Mouse (Mus musculus): Measurements from ENCODE around the gene Sdhd. TPM values are rescaled to one million over a fixed set of nuclear protein-coding genes. Genes with fewer than 3 reads are reported as not detected.

Sdhd gene
- total and polyA plus RNA-seq, 2 experiments from 2014 or later: 992 to 1,240 TPM

DNA sequence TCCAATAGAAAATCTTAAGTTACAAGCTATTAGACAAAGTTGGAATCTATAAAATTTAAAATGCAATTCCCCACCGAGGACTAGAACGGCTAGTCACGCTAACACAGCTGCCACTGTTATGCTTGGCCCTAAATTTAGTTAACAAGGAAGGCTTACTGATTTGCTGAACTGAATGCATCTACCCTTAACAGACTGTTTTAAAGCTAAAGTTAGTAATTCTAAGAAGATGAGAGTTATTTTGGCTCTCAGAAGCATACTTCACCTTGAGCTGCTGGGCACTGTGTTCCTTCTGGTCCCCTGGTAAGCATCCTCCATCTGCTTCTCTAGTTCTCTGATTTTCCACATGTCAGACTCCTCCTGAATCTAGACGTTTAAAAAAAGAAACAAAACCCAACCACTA is 8.5 kb upstream of the Sdhd start:
- Histone ChIP-seq H3K9me3 (replicated peaks; ENCODE audit: control insufficient read depth, low read length) (no peaks in the 10 kb centered on the region), H3K36me3 (replicated peaks; ENCODE audit: control insufficient read depth, insufficient read depth, low read length) (peaks cover 64% of the 10 kb centered on the region), H3K27me3 (ENCODE audit: control insufficient read depth, insufficient read depth, low read length) (no peaks in the 10 kb centered on the region), H3K9ac (replicated peaks; ENCODE audit: low read depth, low read length) (no peak overlapping the region), H3K4me3 (ENCODE audit: low read depth, low read length) (no peak overlapping the region), H3K27ac (ENCODE audit: low read depth) (no peak overlapping the region), H3K4me1 (ENCODE audit: control insufficient read depth, insufficient read depth) (peaks cover 7% of the 10 kb centered on the region), H3K4me2 (ENCODE audit: low read depth, low read length) (no peak overlapping the region)
- no peak for TF ChIP-seq CTCF (IDR thresholded peaks at IDR 0.05; ENCODE audit: low read depth)
- no peak for TF ChIP-seq EP300 (IDR thresholded peaks at IDR 0.05; ENCODE audit: low read depth)
- 79% methylated on average over 4 of the region's 4 CpGs for WGBS
- ATAC-seq (ENCODE audit: insufficient read depth, low read depth): no peak
- no peak for DNase-seq (ENCODE audit: low spot score)

DNA sequence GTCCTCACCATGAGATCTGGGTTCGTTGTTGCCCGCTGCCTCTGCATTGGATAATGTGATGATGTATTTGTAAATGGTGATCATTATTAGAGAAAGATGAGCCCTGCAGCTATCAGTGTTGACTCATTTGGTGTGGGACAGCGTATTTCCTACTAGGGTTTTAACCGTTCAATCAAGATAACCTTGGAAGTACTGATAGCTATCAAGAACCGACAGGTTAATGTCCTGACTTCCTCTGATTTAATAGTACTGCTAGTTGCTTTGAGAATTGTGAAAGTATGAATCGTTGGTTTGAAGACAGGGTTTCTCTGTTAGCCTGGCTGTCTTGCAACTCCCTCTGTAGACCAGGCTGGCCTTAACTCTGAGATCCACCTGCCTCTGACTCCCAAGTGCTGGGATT is 726 bp upstream of the Sdhd start:
- H3K27me3 ChIP-seq (ENCODE audit: control insufficient read depth, insufficient read depth, low read length): no peaks in the 10 kb centered on the region
- DNase-seq (ENCODE audit: low spot score) (no peak), ATAC-seq (ENCODE audit: insufficient read depth, low read depth) (no peak)
- H3K9ac ChIP-seq (replicated peaks; ENCODE audit: low read depth, low read length): peak overlapping the region; percentile 76
- H3K27ac ChIP-seq (ENCODE audit: low read depth): peak overlapping the region; percentile 86
- peaks cover 15% of the 10 kb centered on the region for H3K4me1 ChIP-seq (ENCODE audit: control insufficient read depth, insufficient read depth)
- peak overlapping the region; percentile 73 for H3K4me3 ChIP-seq (ENCODE audit: low read depth, low read length)
- peak overlapping the region; percentile 96 for H3K4me2 ChIP-seq (ENCODE audit: low read depth, low read length)
- H3K36me3 ChIP-seq (replicated peaks; ENCODE audit: control insufficient read depth, insufficient read depth, low read length): peaks cover 39% of the 10 kb centered on the region
- WGBS: 1% methylated on average over 6 of the region's 6 CpGs
- no peaks in the 10 kb centered on the region for H3K9me3 ChIP-seq (replicated peaks; ENCODE audit: control insufficient read depth, low read length)
- TF ChIP-seq EP300 (IDR thresholded peaks at IDR 0.05; ENCODE audit: low read depth) (no peak), CTCF (IDR thresholded peaks at IDR 0.05; ENCODE audit: low read depth) (no peak)

DNA sequence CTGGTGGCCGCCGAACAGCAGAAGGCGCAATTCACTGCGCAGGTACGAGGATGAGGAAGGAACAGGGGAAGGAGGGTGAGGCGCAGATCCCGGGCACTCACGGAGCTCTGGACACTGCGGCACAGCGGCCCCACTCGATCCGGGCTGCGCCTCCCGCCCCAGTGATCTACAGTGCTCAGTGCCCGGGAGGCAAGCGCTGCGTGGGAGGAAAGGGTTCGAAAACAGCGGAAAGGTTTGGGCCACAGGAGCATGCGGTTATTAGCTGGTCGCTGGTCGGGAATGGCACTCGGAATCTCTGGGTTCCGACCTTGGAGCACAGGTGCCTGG is 349 bp upstream of the Sdhd start:
- H3K9me3 ChIP-seq (replicated peaks; ENCODE audit: control insufficient read depth, low read length): no peaks in the 10 kb centered on the region
- H3K4me1 ChIP-seq (ENCODE audit: control insufficient read depth, insufficient read depth): peaks cover 15% of the 10 kb centered on the region
- DNase-seq (ENCODE audit: low spot score) (peak; percentile 13), ATAC-seq (ENCODE audit: insufficient read depth, low read depth) (peak; percentile 66)
- H3K27ac ChIP-seq (ENCODE audit: low read depth): peak overlapping the region; percentile 86
- H3K4me2 ChIP-seq (ENCODE audit: low read depth, low read length): peak overlapping the region; percentile 96
- peaks cover 42% of the 10 kb centered on the region for H3K36me3 ChIP-seq (replicated peaks; ENCODE audit: control insufficient read depth, insufficient read depth, low read length)
- TF ChIP-seq EP300 (IDR thresholded peaks at IDR 0.05; ENCODE audit: low read depth) (no peak), CTCF (IDR thresholded peaks at IDR 0.05; ENCODE audit: low read depth) (peak; percentile 37; the same call in 1 of the 2 replicates)
- H3K9ac ChIP-seq (replicated peaks; ENCODE audit: low read depth, low read length): peak overlapping the region; percentile 76
- H3K27me3 ChIP-seq (ENCODE audit: control insufficient read depth, insufficient read depth, low read length): no peaks in the 10 kb centered on the region
- peak overlapping the region; percentile 73 for H3K4me3 ChIP-seq (ENCODE audit: low read depth, low read length)
- 0% methylated on average over 24 of the region's 24 CpGs for WGBS

DNA sequence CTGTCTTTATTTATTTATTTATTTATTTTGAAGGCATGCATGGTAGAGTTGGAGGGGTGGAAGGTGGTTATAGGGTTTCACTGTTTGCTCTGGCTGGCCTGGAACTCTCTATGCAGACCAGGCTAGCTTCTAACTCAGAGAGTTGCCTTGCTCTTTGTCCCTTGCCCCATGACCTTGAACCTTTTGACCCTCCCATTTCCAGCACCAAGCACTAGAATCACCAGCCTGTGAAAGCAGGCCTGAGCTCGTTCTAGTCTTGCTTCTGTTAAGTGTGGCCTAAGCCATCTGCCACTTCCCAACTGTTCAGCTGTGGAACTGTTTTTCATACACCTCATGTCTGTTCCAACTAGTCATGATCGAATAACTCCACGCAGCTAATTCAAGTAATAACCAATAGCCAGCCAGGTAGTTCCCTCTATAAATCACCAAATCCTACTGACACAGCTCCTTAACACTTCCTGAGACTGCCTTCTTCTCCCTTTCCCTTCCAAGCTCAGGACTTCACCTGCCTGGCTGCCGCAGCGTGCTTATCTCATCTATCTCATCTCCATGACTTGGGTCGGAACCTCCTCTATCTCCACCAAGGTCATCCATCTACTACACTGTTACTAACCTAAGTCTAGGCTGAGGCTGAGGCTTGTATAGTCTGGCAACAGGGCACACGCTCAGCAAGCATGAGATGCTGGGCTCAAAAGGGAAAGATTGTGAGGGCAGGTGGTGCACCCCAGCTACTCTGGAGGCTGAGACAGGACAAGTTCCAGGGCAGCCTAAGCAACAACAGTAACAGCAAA is 1.4 kb downstream of the Sdhd start:
- peak overlapping the region; percentile 96 for H3K4me2 ChIP-seq (ENCODE audit: low read depth, low read length)
- 46% methylated on average over 7 of the region's 7 CpGs for WGBS
- no peak for DNase-seq (ENCODE audit: low spot score)
- no peaks in the 10 kb centered on the region for H3K27me3 ChIP-seq (ENCODE audit: control insufficient read depth, insufficient read depth, low read length)
- ATAC-seq (ENCODE audit: insufficient read depth, low read depth): no peak
- peaks cover 15% of the 10 kb centered on the region for H3K4me1 ChIP-seq (ENCODE audit: control insufficient read depth, insufficient read depth)
- peak overlapping the region; percentile 73 for H3K4me3 ChIP-seq (ENCODE audit: low read depth, low read length)
- TF ChIP-seq CTCF (IDR thresholded peaks at IDR 0.05; ENCODE audit: low read depth) (no peak), EP300 (IDR thresholded peaks at IDR 0.05; ENCODE audit: low read depth) (no peak)
- H3K27ac ChIP-seq (ENCODE audit: low read depth): peak overlapping the region; percentile 86
- H3K36me3 ChIP-seq (replicated peaks; ENCODE audit: control insufficient read depth, insufficient read depth, low read length): peaks cover 45% of the 10 kb centered on the region
- H3K9ac ChIP-seq (replicated peaks; ENCODE audit: low read depth, low read length): peak overlapping the region; percentile 76
- H3K9me3 ChIP-seq (replicated peaks; ENCODE audit: control insufficient read depth, low read length): no peaks in the 10 kb centered on the region

DNA sequence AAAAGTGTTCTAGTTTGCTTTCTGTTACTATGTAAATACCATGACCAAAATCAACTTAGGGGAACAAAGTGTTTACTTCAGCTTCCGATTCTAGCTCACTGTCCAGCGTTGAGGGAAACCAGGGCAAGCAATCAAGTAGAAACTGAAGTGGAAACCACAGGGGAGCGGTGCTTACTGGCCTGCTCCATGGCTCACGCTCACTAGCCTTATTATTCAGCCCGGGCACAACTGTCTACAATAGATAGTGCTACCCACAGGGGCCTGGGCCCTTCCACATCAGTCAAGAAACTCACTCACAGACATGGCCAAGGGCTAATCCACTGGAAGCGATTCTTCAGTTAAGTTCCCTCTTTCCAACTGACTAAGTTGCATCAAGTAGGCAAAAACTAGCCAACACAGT is 2.1 kb downstream of the Sdhd start:
- ATAC-seq (ENCODE audit: insufficient read depth, low read depth): no peak
- TF ChIP-seq CTCF (IDR thresholded peaks at IDR 0.05; ENCODE audit: low read depth) (no peak), EP300 (IDR thresholded peaks at IDR 0.05; ENCODE audit: low read depth) (no peak)
- DNase-seq (ENCODE audit: low spot score): peak; percentile 27
- peak overlapping the region; percentile 96 for H3K4me2 ChIP-seq (ENCODE audit: low read depth, low read length)
- H3K9ac ChIP-seq (replicated peaks; ENCODE audit: low read depth, low read length): peak overlapping the region; percentile 76
- peak overlapping the region; percentile 86 for H3K27ac ChIP-seq (ENCODE audit: low read depth)
- H3K27me3 ChIP-seq (ENCODE audit: control insufficient read depth, insufficient read depth, low read length): no peaks in the 10 kb centered on the region
- peaks cover 49% of the 10 kb centered on the region for H3K36me3 ChIP-seq (replicated peaks; ENCODE audit: control insufficient read depth, insufficient read depth, low read length)
- H3K4me3 ChIP-seq (ENCODE audit: low read depth, low read length): peak overlapping the region; percentile 73
- H3K4me1 ChIP-seq (ENCODE audit: control insufficient read depth, insufficient read depth): peaks cover 15% of the 10 kb centered on the region
- 39% methylated on average over 6 of the region's 6 CpGs for WGBS
- no peaks in the 10 kb centered on the region for H3K9me3 ChIP-seq (replicated peaks; ENCODE audit: control insufficient read depth, low read length)

DNA sequence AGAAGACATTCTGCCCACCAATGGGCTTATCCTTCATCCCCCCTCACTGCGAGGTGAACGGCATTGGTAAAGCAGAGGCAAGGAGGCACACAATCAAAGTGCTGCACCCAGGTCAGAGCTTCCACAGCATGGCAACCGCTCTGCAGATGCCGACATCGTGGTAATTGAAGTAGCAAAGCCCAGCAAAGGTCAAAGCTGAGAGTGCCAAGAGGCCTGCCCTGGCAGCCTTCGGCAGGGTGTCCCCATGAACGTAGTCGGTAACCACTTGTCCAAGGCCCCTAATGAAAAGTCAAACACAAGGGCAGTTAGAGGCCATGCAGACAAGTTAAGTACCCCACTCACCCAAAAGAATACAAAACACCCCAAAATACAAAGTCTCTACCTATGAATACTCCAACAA is 6.6 kb downstream of the Sdhd start:
- Histone ChIP-seq H3K9me3 (replicated peaks; ENCODE audit: control insufficient read depth, low read length) (no peaks in the 10 kb centered on the region), H3K36me3 (replicated peaks; ENCODE audit: control insufficient read depth, insufficient read depth, low read length) (peaks cover 56% of the 10 kb centered on the region), H3K9ac (replicated peaks; ENCODE audit: low read depth, low read length) (no peak overlapping the region), H3K4me1 (ENCODE audit: control insufficient read depth, insufficient read depth) (peaks cover 5% of the 10 kb centered on the region), H3K27ac (ENCODE audit: low read depth) (no peak overlapping the region), H3K4me3 (ENCODE audit: low read depth, low read length) (no peak overlapping the region), H3K4me2 (ENCODE audit: low read depth, low read length) (no peak overlapping the region), H3K27me3 (ENCODE audit: control insufficient read depth, insufficient read depth, low read length) (no peaks in the 10 kb centered on the region)
- DNase-seq (ENCODE audit: low spot score) (no peak), ATAC-seq (ENCODE audit: insufficient read depth, low read depth) (no peak)
- no peak for TF ChIP-seq EP300 (IDR thresholded peaks at IDR 0.05; ENCODE audit: low read depth)
- no peak for TF ChIP-seq CTCF (IDR thresholded peaks at IDR 0.05; ENCODE audit: low read depth)
- WGBS: 89% methylated on average over 8 of the region's 8 CpGs
